ENCODE assay signal across 19 mouse cellular contexts in the genomic region with DNA sequence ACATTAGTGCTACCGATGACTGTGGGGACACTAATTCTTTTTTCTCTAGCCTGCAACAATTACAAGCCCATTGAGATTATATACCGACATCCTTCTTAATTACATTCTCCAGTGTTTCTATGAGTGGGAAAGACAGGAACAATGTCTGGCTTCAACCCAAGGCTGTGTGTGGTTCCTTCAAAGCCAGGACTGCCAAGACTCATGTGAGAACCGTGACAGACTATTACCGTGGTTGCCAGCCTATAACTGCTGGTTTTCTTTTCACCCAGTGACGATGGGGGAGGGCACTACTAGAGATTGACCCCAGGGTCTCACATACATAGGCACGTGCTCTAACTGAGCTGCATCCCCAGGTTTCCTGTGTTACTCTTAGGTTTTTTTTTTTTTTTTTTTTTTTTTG. TPM values are rescaled to one million over a fixed set of nuclear protein-coding genes. Genes with fewer than 3 reads are reported as not detected.
DNase-seq lines count a peak whose midpoint lies in the region; ATAC-seq lines count a peak whose summit lies in the region.
"Had no signal": no experiment of that assay in that cellular context is flagged by ENCODE, and none has a peak within 500 bp of the region (broad histone marks: within the 10 kb centered on the region; RNA-seq: fewer than 3 reads in every experiment).

No protein-coding gene starts in this region.

- peak; percentile 32 to 35 for DNase-seq in cerebellum, postnatal 10 days
- no peak for DNase-seq in cerebellum, postnatal 36 days
- DNase-seq in hindbrain, embryonic 11.5 days (ENCODE audit: low spot score): no peak
- DNase-seq in lung, postnatal 14 days: peak; percentile 32
- DNase-seq in lung, postnatal 4 days: no peak
- peak; percentile 82 for DNase-seq in MN1 (ENCODE audit: low spot score)
- no peak for DNase-seq in adrenal gland, postnatal 14 days
- DNase-seq: adrenal gland, postnatal 10 days; cerebellum, adult 11-12 months; cerebellum, postnatal 25 days; gastrocnemius, postnatal 10 days; lung, embryonic 14.5 days; right cerebral cortex, postnatal 4 days; thymus, adult 2 months had no signal

- 0 out of 2 replicates have a peak, but pooled peaks have one; percentile 36 for ATAC-seq in hindbrain, embryonic 13.5 days (ENCODE audit: low FRiP score)
- no peak for ATAC-seq in hindbrain, embryonic 11.5 days (ENCODE audit: low FRiP score)
- ATAC-seq: activated CD4-positive, CD25-positive, alpha-beta regulatory T cell, adult 4 months; intestine, embryonic 16.5 days had no signal

- H3K9me3 ChIP-seq in hindbrain, embryonic 13.5 days: peaks cover 20% of the 10 kb centered on the region
- H3K9me3 ChIP-seq in hindbrain, embryonic 11.5 days (ENCODE audit: control insufficient read depth, low read length): 0 out of 2 replicates have a peak, but pooled peaks cover 3% of the 10 kb centered on the region
- H3K9me3 ChIP-seq: heart, embryonic 15.5 days had no signal

- H3K27ac ChIP-seq in hindbrain, embryonic 13.5 days: peak overlapping the region; percentile 55; the same call in 1 of the 2 replicates
- no peak overlapping the region for H3K27ac ChIP-seq in hindbrain, embryonic 11.5 days (ENCODE audit: low read depth, low read length)
- H3K27ac ChIP-seq: heart, embryonic 15.5 days had no signal

- H3K36me3 ChIP-seq in hindbrain, embryonic 13.5 days: peaks cover 34% of the 10 kb centered on the region
- 0 out of 2 replicates have a peak, but pooled peaks cover 4% of the 10 kb centered on the region for H3K36me3 ChIP-seq in hindbrain, embryonic 11.5 days (ENCODE audit: control insufficient read depth, insufficient read depth, low read length)
- H3K36me3 ChIP-seq: heart, embryonic 15.5 days had no signal

- H3K4me3 ChIP-seq in hindbrain, embryonic 13.5 days: no peak overlapping the region
- no peak overlapping the region for H3K4me3 ChIP-seq in hindbrain, embryonic 11.5 days (ENCODE audit: low read depth, low read length)
- H3K4me3 ChIP-seq: heart, embryonic 15.5 days had no signal

- no peak overlapping the region for H3K4me2 ChIP-seq in hindbrain, embryonic 13.5 days
- no peak overlapping the region for H3K4me2 ChIP-seq in hindbrain, embryonic 11.5 days (replicated peaks; ENCODE audit: low read depth, low read length)
- H3K4me2 ChIP-seq: heart, embryonic 15.5 days; liver, embryonic 11.5 days; lung, embryonic 14.5 days had no signal

- no peaks in the 10 kb centered on the region for H3K4me1 ChIP-seq in hindbrain, embryonic 13.5 days (replicated peaks)
- no peaks in the 10 kb centered on the region for H3K4me1 ChIP-seq in hindbrain, embryonic 11.5 days (replicated peaks; ENCODE audit: control insufficient read depth, insufficient read depth, low read length)
- H3K4me1 ChIP-seq: heart, embryonic 15.5 days had no signal

- WGBS in hindbrain, embryonic 13.5 days: 54% methylated on average over 6 of the region's 6 CpGs
- 89% methylated on average over 6 of the region's 6 CpGs for WGBS in hindbrain, embryonic 11.5 days

- H3K27me3 ChIP-seq in hindbrain, embryonic 13.5 days: no peaks in the 10 kb centered on the region
- no peaks in the 10 kb centered on the region for H3K27me3 ChIP-seq in hindbrain, embryonic 11.5 days (ENCODE audit: control insufficient read depth, insufficient read depth, low read length)
- H3K27me3 ChIP-seq: heart, embryonic 15.5 days had no signal

- no peak overlapping the region for H3K9ac ChIP-seq in hindbrain, embryonic 13.5 days
- no peak overlapping the region for H3K9ac ChIP-seq in hindbrain, embryonic 11.5 days (ENCODE audit: low read depth, low read length)
- H3K9ac ChIP-seq: heart, embryonic 15.5 days; lung, embryonic 14.5 days had no signal

RNA-seq across cellular contexts. Expression of gene Rab31, which starts 15.4 kb away (rescaled TPM):
- polyA plus RNA-seq in hindbrain, embryonic 13.5 days (2015; fragmentation: Nextera tagmentation; extraction: Ambion mirVana): 73.0 and 74.0 TPM in 2 replicates
- 74.8 and 82.0 TPM in 2 replicates for polyA plus RNA-seq in hindbrain, embryonic 11.5 days (2014; fragmentation: Nextera tagmentation; extraction: Ambion mirVana)
- 30.0 and 33.0 TPM in 2 replicates for total RNA-seq in adrenal gland, postnatal 14 days (2021)

RNA-seq across cellular contexts. Expression of gene Ppp4r1, which starts 25.2 kb away (rescaled TPM):
- polyA plus RNA-seq in hindbrain, embryonic 13.5 days (2015; fragmentation: Nextera tagmentation; extraction: Ambion mirVana): 44.7 and 47.3 TPM in 2 replicates
- polyA plus RNA-seq in hindbrain, embryonic 11.5 days (2014; fragmentation: Nextera tagmentation; extraction: Ambion mirVana): 48.9 and 56.8 TPM in 2 replicates
- 58.1 and 61.3 TPM in 2 replicates for total RNA-seq in adrenal gland, postnatal 14 days (2021)

Comparison
In these comparisons a context has a peak if more than half of its experiments do, and no peak if none do; other contexts are left out.
1. DNase-seq: peak in cerebellum, postnatal 10 days (2 of 2), lung, postnatal 14 days (single experiment) and MN1 (single experiment); none in cerebellum, postnatal 36 days (0 of 2), hindbrain, embryonic 11.5 days (single experiment), lung, postnatal 4 days (0 of 2) and adrenal gland, postnatal 14 days (single experiment).